Mouse (Mus musculus) megakaryocyte, embryonic 14.5 days (primary cell): ENCODE results near the gene Coro2a.

ENCODE experiments used
- FLI1 ChIP-seq: IDR thresholded peaks from 2 replicates; pipeline ENCODE4 v1.6.1; 2012; ENCODE audit warnings: low read length, inconsistent platforms, mixed read lengths
- GATA1 ChIP-seq: IDR thresholded peaks from 3 replicates; pipeline ENCODE4 v1.6.1; 2012; ENCODE audit warnings: mixed read lengths, low read length, inconsistent platforms, borderline replicate concordance

DNA sequence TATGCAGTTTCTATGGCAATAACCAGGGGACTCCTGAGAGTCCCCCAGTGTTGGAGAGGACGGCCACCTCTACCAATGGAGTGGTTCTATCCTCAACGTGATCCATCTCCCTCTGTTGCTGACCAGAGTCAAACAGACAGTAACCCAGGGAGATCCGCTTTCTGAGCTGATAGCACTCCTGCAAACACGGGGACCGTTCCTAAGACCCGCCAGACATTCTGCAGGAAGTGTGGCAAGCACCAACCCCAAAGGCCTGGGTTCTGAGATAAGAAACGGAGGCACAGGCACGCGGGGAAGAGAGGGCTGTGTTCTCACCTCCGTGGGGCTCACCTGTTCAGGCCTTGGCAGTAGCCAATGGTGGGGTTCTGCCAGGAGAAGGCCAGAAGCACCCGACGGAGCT is 11.6 kb upstream of the Coro2a start:
- TF ChIP-seq GATA1 (no peak), FLI1 (no peak)
